Mouse (Mus musculus): ENCODE measurements around the gene Nos1ap. TPM values are rescaled to one million over a fixed set of nuclear protein-coding genes. Genes with fewer than 3 reads are reported as not detected.

Nos1ap gene
- total RNA-seq, 1 experiment from 2014 or later, result 1.8 TPM

DNA sequence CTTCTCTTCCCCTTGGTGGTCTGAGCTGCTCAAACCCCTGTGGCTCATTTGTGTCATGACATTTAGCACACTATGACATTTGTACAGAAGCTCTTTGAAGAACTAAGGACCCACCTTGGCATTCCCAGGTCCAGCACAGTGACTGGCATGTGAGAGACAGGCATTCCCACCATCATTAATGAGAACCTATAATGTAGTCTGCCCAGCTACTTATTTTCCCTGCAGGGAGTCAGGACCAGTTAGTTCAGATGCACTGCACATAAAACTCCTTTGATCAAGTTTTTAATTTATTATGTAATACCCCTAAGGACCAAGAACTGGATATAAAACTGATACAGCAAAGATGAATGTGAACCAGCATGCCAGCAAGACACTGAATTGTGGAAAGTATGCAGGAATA lies 238.6 kb downstream of the Nos1ap start:
- ATAC-seq (replicated peaks; ENCODE audit: insufficient number of reproducible peaks, low FRiP score, low TSS enrichment, poor library complexity, severe bottlenecking), result no peak

DNA sequence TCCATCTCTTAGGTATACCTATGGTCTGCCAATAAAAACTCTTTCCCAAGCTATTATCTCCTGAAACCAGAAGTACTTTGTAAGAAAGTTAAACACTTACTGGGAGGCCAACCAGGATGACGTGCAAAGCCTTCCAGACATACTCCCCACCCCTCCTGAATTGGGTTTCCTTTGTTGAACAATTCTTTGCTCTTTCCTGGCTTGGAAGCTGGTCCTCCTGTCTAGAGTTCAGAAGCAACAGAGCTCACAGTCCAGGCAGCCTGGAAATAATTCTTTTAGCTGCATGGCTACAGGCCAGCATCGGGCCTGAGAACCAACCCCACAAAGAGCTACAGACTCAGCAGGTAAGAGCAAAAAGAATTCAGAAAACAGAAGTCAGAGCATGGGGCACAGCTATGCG lies 243.4 kb downstream of the Nos1ap start:
- no peak for ATAC-seq (replicated peaks; ENCODE audit: insufficient number of reproducible peaks, low FRiP score, low TSS enrichment, poor library complexity, severe bottlenecking)

DNA sequence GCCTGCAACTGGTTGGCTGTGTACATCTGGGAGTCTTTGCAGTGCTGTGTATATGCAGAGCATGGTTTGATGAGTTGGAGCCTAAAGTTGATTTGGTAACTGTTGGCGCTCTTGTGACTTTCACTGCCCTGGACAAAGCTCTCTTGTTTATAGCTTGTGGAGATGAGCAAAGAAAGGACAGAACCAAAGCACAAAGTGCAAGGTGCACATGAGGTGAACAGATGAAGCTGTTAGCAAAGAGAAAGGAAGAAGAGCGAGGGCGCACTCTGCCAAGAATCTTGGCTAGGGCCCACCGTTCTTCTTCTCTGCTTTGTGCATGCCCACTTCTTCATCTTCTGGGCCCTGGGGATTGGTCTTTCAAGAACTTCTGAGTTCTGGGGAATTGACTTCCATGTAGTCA lies 245.8 kb downstream of the Nos1ap start:
- ATAC-seq (replicated peaks; ENCODE audit: insufficient number of reproducible peaks, low FRiP score, low TSS enrichment, poor library complexity, severe bottlenecking), result no peak

DNA sequence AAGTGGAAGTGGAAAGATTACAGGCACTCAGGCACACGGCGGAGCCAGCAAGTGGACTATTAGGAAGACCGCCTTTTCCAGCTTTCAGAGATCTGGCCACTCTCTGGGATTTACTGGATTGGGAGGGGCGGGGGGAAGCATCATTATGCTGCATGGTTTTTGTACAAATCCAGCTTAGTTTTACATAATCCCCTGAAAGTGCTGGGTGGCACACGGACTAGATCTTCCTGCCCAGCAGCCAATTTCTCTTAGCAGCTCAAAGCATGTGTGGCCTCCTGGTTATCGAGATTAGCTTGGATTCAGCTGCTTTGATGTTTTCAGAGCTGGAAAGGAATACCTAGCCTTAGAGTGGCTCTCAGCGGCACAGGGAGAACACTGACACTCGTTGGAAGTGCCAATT lies 246.6 kb downstream of the Nos1ap start:
- ATAC-seq (replicated peaks; ENCODE audit: insufficient number of reproducible peaks, low FRiP score, low TSS enrichment, poor library complexity, severe bottlenecking), result no peak

DNA sequence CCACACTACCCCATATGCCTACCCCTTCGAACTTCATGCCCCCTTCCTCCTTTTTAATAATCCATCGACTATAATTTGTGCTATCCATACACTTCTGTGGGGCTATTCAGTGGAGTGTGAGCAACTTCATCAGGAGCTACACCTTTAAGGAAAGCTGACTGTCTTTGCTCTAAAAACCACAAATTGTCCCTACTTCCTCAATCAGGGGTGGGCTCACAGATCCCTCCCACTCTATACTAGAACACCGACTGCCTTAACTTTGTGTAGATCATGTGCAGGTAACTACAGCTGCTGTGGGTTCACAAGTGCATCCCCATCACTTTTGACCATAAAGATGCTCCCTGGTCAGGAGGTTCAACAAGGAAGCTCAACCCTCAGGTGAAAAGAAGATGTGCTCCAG lies 249.7 kb downstream of the Nos1ap start:
- no peak for ATAC-seq (replicated peaks; ENCODE audit: insufficient number of reproducible peaks, low FRiP score, low TSS enrichment, poor library complexity, severe bottlenecking)

DNA sequence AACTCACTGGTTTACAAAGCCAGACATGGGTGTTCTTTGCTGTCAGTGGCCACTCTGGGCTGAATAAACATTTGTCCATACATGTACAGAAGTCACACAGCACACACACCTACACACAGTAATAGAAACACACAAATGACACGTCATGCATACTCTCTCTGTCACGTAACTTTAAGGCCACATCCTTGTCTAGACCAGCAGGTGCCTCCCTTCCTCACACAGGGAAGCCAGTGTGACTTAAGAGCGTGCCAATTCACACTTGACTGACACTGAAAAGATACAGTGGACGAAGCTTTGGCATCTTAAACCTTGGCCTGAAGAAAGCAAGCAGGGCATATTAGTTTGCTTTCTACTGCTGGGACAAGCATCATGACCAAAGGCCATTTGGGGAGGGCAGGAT lies 256.9 kb downstream of the Nos1ap start:
- no peak for ATAC-seq (replicated peaks; ENCODE audit: insufficient number of reproducible peaks, low FRiP score, low TSS enrichment, poor library complexity, severe bottlenecking)

DNA sequence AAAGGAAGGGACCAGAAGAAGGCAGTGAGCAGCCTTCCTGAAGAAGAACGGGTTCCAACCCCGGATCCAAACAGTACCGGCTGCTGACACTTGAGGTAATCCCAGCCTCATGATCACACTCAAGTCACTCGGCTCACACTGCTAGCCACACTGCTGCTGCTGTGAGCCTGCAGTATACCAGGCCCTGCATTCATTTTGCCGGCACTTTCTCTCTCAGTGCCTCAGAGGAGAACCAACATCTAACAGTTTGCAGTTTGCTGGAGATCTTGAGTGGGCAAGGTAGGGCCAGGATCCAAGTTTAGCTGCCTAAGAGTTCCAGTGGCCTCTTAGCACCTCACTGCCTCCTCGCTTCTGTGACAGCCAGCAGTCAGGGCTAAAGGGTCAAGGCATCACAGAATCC lies 257.7 kb downstream of the Nos1ap start:
- ATAC-seq (replicated peaks; ENCODE audit: insufficient number of reproducible peaks, low FRiP score, low TSS enrichment, poor library complexity, severe bottlenecking), result no peak

DNA sequence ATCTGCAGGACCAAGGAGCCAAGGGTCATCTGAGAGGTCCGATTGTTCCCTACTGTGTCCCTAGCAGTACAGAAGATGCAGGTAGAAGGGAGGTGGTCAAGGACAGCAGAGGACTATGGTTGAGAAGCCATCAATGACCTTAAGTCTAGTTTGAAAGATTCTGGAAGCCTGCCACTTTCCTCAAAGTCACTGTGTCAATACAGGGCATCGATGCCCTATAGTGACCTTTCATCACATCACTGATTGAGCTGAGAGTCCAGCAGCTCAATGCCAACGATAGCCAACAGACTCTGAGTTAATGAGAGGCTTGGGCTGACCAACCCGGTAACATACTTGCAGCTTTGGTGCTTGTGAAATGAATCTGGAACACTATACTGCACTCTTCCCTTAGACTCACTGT lies 264.4 kb downstream of the Nos1ap start:
- ATAC-seq (replicated peaks; ENCODE audit: insufficient number of reproducible peaks, low FRiP score, low TSS enrichment, poor library complexity, severe bottlenecking), result no peak

DNA sequence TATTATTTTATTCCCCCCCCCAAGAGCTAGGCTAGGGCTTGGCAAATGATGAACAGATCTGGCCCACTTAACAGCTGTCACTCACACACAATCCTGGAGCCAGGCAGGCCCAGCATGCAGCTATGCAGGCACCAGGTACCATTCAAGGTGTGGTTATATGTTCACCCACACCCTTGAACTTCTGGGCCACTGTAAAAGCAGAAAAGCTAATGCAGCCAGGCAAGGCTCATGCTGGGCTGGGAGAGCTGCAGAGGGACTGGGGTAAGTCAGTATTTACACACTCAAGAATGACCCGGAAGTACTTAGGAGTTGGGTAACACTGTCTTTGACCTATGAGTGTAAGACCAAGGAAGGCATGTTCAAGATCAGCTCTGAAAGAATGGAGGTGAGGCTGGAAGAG lies 265.3 kb downstream of the Nos1ap start:
- ATAC-seq (replicated peaks; ENCODE audit: insufficient number of reproducible peaks, low FRiP score, low TSS enrichment, poor library complexity, severe bottlenecking), result no peak

DNA sequence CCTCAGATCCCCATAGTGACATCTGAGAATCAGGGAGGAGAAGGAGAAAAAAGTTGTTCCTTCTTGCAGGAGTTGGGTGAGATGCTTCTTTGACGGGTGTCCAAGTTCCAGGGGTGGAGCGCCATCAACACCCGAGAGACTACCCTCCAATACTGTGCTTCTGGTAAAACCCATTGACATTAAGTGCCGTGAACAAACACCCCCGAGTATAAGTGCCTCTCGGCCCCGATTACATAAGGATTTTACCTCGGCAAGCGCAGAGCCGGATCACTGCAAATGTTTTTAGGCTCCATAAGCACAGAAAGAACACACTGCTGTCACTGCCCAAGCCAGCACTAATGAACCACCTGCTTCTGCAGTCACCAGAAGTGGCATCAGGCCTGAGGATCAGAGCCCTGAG lies 266.7 kb downstream of the Nos1ap start:
- ATAC-seq (replicated peaks; ENCODE audit: insufficient number of reproducible peaks, low FRiP score, low TSS enrichment, poor library complexity, severe bottlenecking), result no peak

DNA sequence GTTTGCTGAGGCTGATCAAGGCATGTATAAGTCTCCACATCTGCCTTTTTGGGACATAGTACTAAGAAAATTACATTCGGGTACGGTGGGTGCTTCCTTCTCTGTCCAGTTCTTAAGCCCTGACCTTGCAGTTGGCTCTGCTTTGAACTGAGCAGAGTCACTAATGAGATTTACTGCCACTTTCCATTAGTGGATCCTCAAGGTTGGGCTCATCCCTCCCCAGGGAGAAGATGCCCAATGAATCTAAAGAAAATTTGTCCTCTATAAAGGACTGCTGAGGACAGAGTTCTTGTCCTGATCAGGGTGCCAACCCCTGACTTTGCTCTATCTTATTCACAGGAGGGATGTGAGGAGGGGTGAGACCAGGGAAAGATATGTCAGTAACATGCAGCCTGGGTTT lies 267.6 kb downstream of the Nos1ap start:
- ATAC-seq (replicated peaks; ENCODE audit: insufficient number of reproducible peaks, low FRiP score, low TSS enrichment, poor library complexity, severe bottlenecking), result no peak

DNA sequence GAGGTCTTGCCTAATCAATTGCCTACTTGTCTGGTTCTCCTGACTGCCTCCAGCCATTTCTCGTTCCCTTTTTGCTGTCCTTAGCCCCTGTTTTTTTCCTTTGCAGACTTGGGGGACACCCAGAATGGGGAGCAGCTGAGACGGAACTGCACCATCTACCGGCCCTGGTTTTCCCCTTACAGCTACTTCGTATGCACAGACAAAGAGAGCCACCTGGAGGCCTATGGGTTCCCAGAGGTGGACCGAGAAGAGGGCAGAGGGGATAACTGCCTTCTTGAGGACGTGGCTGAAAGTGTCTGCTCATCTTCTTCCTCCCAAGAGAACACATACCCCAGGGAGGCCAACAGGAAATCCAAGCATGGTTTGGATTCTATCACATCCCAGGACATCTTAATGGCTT lies 278.2 kb downstream of the Nos1ap start:
- ATAC-seq (replicated peaks; ENCODE audit: insufficient number of reproducible peaks, low FRiP score, low TSS enrichment, poor library complexity, severe bottlenecking), result no peak

DNA sequence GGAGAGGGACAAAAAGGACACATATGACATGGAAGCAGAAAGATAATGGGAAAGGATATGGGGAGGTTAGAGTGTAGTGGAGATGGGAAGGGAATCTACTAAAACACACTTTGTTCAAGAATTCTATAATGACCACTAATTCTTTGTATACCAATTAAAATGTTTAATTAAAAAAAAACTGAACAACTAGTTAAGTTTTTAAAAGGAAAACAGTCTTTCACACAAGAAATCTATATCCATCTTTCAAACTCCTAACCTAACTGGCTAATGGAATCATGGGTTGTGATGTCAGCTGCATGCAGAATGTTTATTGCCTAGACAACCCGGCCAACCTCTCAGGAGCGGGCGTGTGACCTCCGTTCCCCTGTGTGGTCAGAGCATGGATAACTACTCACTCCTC lies 281.2 kb downstream of the Nos1ap start, which contains the start of gene Spata46:
TSS of gene Spata46 (plus strand) at position 301 of the 400 bp plus-strand sequence.
- ATAC-seq (replicated peaks; ENCODE audit: insufficient number of reproducible peaks, low FRiP score, low TSS enrichment, poor library complexity, severe bottlenecking), result no peak

DNA sequence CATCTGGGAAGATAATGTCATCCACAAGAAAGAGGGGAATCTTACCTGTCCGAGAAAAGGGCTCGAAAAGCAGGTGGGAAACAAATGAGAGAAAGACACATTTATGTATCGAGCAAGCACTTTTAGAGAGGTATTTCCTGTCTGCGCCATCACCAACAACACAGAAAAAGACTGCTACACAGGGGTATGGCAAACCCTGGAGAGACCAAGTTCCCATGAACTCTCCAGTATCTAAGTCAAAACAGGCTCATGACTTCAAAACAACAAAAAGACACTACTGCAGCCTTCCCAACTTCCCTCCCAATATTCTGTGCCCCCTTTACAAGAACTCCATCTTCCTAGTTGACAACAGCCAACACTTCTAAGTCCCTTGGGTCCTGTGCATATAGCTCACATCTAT lies 283.4 kb downstream of the Nos1ap start, which contains the start of gene Gm7694:
TSS of gene Gm7694 (minus strand) at position 101 of the 400 bp plus-strand sequence.
- no peak for ATAC-seq (replicated peaks; ENCODE audit: insufficient number of reproducible peaks, low FRiP score, low TSS enrichment, poor library complexity, severe bottlenecking)

DNA sequence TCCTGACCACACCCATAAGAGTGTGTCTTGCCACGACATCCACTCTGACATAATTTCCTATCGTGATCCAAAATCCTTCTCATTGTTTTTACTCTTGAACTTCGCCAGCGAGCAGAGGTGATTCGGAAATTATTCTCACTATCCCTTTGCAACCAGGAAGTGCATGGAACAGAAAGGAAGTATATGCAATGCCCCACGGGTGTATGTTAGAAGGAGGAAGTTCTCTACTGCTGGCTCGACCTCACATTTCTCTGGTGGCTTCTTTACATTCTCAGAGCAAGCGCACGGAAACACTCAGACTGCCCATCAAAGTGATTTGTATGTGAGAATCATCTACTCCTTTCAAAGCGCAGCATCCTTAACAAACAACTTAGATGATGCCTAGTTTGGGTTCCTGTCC lies 284.7 kb downstream of the Nos1ap start:
- ATAC-seq (replicated peaks; ENCODE audit: insufficient number of reproducible peaks, low FRiP score, low TSS enrichment, poor library complexity, severe bottlenecking), result no peak

DNA sequence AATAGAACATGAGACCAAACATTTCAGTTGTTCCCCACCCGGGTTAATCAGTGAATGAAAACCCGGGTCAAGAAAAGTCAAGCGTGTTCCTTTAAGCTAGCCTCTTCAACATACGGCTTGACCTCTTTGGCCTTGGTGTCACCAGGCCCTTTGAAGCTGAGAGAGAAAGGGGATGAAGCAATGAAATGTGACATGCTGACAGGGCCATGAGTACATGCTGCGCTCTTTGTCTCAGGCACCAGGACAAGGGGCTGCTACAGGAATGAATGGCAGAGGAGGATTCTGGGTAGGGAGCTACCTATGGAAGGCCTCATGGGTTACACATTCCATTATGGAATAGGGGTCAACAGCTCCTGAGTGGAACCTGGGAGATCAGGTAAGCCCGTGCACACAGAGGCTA lies 286.6 kb downstream of the Nos1ap start:
- no peak for ATAC-seq (replicated peaks; ENCODE audit: insufficient number of reproducible peaks, low FRiP score, low TSS enrichment, poor library complexity, severe bottlenecking)

DNA sequence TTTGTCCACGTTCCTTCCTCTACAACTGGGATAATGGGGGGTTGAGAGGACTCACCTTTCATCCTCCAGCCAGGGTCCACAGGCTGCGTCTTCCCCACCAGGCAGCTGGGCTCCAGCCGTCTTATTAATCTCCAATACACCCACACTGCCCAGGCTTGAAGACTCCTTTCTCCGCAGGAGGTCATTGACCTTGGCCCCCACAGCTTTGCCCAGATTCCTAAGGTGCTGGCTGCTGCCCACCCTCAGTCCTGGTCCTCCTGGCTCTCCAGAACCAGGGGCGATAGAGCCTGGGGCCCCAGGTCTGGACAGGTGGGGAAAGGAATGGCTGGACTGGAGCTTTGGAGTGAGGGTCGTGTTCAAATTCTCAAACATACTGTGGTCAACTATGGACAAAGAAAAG lies 287.2 kb downstream of the Nos1ap start:
- ATAC-seq (replicated peaks; ENCODE audit: insufficient number of reproducible peaks, low FRiP score, low TSS enrichment, poor library complexity, severe bottlenecking), result no peak

DNA sequence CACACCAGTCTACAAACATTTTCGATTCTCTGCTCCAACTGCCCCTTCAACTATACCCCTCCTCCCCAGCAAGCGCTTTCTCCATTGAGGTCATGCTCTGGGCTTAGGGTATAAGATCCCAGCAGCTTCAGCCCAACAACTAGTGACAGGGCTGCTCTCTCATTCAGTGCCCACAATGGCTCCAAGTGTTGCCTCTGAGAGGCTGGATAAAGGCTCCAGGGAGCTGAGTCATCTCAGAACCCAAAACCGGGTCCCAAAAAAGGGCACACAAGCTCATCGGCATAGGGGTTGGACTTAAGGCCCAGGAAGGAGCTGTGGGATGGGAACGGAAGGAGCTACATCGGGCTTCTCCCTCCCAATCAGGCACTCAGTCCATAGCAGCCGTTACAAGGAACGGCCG lies 288.0 kb downstream of the Nos1ap start:
- ATAC-seq (replicated peaks; ENCODE audit: insufficient number of reproducible peaks, low FRiP score, low TSS enrichment, poor library complexity, severe bottlenecking), result no peak

DNA sequence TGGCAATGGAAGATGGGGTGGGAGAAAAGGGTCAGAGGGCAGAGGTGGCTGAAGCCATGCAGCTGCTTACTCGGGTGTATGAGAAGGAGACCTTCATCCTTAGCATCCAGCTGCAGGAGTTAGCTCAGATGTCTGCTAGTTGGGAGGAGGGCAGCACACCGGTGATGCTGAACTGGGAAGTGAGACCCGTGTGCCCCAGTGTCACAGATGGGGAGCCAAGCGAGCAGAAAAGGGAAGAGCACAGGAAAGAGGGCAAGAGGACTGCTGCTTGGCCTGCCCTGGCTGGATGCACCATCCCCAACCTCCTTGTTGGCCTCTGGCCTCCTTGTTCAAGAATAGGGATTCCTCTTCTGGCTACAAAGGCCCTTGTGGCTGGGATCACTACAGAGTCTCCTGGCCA lies 290.2 kb downstream of the Nos1ap start:
- ATAC-seq (replicated peaks; ENCODE audit: insufficient number of reproducible peaks, low FRiP score, low TSS enrichment, poor library complexity, severe bottlenecking), result no peak

DNA sequence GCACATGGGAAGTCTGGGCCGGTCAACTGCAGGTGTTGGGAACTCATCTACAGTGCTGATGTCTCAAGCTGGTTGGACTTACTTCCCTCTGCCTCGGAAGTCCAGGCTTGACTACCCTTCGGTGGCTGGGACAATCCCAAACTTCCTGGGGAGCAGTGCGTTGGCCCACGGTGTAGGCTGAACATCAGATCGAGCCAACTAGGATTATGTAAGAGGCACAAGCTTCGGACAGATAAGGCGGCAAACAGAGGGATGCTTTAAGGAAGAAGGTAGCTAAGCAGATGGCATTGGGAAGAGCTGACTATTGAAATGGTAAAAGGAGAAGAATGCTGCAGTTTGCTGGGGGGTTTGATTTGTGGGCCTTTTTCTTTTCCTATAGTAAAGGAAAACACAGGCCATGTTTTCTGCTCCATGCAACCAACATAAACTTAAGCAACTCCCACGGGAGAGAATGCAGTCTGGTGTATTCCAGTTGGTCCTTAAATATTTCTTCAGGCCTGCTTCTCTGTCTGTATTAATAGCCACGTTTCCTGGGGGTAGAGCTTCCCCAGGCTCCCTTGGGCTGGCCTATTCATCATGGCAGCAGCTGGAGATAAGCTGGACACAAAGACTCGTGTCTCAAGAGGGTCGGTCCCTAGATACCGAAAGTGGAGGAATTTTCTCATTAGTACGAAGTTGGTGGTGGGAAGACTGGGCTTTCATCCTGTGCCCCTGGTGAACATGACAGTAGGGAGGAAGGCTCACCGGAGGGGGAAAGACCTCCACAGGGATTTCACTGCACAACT lies 294.7 kb downstream of the Nos1ap start:
- ATAC-seq (replicated peaks; ENCODE audit: insufficient number of reproducible peaks, low FRiP score, low TSS enrichment, poor library complexity, severe bottlenecking), result no peak

DNA sequence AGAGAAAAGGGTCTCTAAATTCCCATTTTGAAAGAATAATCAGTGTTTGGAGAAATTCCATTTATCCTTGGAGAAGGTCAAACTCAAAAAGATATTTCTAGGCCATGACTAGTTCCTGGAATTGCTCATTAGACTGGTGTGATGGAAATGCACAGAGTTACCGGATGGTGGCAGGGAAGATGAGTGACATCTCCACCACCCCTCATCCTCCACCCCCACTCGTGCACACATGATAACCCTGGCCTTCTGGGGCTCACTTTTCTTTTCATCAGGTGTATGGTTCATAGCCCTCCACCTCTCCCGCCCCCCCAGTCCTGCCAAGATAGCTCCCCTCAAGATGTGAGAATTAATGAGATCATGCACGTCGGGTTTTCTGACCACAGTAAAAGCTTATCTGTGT lies 296.4 kb downstream of the Nos1ap start:
- ATAC-seq (replicated peaks; ENCODE audit: insufficient number of reproducible peaks, low FRiP score, low TSS enrichment, poor library complexity, severe bottlenecking), result no peak
